Mouse (Mus musculus) ZHBTc4 (cell line): ENCODE measurements around the gene Mcts2.
A peak's percentile ranks its signal among the peaks of the same experiment; 100 is the strongest.
"Not testable (repeated sequence)": the region's sequence is repeated elsewhere in the genome, so short reads cannot be mapped to it uniquely, and the experiment has no call there.

Source experiments
- DNase-seq: peaks from one replicate; pipeline ENCODE4 v3.0.0-alpha.2; 2011; ENCODE audit warnings: low read depth, low spot score

The Mcts2 gene

DNA sequence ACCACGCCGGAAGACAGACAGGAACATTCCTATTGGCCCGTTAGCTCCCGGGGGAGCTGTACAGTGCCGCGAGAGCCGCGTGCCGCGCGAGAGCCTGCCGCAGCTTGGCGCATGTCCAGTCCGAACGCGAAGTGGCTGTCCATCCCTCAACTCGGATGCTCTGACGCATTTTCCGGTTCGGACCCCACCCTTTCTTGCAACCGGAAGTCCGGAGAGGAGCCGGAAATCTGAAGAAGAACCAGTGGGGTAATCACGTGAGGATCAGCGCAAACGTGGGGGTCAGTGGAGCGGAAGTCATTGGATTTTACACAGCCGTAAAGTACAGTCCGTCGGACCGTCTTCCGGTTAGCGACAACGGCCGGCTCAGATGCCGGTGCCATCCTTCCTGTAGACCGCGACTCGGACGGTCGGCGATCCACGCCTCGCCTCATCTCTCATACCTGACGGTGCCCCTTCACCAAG is at the start of gene Mcts2:
Gene Mcts2, plus strand, starts transcription at position 230 of the 462 bp plus-strand sequence.
- peak; percentile 99 for DNase-seq

DNA sequence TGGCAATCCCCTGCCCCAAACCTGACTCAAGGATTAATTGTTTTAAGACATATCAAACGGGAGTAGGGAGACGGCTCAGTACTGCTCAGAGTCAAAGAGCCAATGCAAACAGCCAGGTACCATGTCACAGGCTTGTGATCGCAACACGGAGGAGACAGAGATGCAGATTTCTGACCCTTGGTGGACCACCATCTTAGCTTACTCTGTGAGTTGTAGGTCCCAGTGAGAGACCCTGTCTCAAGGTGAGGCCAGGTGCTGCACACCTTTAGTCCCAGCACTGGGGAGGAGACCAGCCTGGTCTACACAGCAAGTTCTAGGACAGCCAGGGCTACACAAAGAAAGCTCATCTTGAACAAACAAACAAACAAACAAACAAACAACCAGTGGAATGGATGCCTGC is 49.5 kb upstream of the Mcts2 start:
- DNase-seq = no peak

DNA sequence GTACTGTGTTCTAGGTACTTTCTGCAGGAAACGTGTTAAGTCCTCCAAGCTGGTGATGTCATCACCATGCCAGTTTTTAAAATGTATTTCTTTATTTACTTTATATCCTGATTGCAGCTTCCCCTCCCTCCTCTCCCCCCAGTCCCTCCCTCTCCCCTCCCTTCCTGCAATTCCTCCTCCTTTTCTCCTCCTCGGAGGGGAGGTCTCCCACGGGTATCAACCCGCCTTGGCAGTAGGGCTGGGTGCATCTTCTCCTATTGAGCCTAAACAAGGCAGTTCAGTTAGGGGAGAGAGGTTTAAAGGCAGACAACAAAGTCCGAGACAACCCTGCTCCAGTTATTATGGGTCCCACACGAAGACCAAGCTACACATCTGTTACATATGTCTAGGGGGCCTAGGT is 48.0 kb upstream of the Mcts2 start:
- no peak for DNase-seq

DNA sequence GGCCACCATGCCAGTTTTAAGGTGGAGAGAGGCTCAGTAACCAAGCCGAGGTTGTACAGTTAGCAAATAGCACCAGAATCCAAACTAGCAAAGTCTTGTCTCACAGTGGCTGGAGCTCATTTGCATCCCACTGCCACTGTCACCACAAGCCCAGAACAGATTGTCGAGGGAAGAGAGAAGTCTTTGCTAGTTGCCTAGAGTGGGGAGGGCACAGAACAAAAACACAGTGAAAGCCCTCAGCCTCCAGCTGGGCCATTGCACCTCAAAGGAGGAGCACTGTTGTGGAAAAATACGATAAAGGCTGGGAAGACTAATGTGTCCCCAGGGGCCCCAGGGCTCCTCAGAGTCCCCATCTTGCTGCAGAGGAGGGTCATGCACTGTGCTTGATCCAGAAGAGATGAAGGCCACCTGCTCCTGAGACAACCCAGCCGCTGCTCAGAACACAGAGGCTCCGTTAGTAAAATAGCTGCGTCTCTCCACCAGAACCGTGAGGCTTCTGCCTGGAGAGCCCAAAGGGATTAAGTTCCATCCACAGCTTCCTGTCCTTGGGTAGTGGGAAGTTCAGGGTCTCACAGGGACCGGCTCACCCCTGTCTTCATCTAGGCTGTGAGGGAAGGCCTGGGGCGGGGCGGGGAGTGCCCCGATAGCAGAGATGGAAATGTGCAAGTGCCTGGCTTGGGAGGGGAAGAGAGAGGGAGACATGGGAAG is 47.3 kb upstream of the Mcts2 start:
- DNase-seq = no peak

- DNase-seq = no peak
These were observed 33.8 kb upstream of the Mcts2 start for GRCm38 (mm10) chr2:152652901-152653620.

GRCm38 (mm10) chr2:152653874-152654715 is 32.7 kb upstream of the Mcts2 start:
- DNase-seq = no peak

GRCm38 (mm10) chr2:152657398-152657797 is 29.4 kb upstream of the Mcts2 start:
- DNase-seq = peak; percentile 76

- DNase-seq = no peak
These were observed 25.7 kb upstream of the Mcts2 start for GRCm38 (mm10) chr2:152661163-152661562.

GRCm38 (mm10) chr2:152666191-152666590 is 20.6 kb upstream of the Mcts2 start:
- not testable (repeated sequence) for DNase-seq

DNA sequence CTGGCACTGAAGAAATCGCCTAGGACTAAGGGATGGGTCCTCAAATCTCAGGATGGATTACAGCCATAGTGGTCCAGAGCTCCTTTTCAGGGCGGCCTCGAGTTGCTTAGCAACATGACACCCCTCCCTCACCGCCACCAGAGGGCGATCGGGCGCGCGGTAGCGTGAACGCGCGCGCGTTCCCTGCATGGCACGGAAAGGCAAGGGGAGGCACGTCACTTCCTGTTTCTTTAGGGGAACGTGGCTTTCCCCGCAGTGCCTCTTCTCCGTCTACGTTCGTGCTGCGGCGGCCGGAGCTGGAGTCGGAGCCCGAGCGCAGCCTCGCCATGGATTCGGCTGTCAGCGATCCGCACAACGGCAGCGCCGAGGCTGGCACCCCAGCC is 17.6 kb upstream of the Mcts2 start, which contains the start of gene H13:
Gene H13, plus strand, starts transcription at position 206 of the 383 bp plus-strand sequence.
- peak; percentile 98 for DNase-seq

DNA sequence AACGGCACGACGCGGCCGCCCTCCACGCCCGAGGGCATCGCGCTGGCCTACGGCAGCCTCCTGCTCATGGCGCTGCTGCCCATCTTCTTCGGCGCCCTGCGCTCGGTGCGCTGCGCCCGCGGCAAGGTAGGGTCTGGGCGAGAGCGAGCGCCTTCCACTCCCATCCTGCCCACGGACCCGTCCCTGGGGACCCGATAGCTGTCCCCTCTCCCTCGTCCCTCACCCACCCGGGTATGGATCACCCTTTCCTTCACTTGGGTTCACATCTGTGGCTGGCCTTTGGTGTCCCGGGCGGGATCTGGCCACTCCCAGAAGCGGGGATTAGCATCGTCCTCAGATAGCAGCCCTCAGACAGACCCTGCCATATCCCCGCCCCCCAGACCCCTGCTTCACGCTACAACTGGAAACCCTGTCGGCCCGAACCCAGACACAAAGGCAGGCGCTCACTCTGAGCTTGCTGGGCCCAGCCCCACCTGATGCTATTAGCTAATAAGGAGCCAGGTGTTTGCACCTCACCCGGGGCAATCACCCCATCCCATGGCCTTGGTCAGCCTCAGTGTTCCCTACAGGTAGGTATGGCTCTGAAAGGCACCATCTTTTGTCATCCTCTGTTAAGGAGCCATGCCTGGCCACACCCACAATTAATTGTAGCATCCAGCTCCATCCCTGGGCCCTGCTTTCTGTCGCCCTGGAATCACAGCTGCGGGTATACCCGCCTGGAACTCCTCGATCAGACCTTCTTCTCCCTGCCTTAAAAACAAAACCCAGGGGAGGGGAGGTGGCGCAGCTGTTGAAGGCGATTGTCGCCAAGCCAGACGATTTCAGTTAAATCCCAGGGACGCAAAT is 17.0 kb upstream of the Mcts2 start:
- peak; percentile 67 for DNase-seq

DNA sequence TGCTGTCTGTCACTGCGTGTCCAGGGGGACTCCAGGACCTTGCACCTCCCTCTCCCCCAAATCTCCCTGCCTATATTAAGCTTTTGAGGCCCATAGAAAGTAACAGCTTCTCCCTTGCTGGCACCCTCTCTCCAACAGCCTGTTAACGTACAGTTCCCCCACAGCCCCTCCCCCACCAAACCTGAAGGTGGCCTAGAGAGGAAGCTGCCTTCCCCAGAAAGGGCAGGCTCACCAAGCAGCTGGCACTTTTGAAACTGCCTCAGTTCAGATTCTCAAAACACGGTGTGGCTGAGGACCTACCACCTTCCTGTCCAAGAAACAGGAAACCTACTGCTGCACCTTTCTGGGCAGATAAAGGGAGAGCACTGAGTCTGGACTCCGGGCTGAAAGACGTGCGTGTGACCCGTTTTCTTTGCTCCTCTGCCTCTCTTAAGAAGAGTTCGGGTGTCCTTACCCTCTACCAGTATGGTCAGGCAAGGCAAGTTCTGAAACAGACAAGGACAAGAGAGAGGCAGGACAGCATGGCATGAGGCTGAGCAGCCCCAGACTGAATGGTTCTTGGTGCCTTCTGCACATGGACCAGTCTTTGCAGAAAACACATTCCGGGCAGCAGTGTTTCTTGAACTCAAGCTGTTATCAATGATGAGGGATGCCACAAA is 15.7 kb upstream of the Mcts2 start:
- no peak for DNase-seq

DNA sequence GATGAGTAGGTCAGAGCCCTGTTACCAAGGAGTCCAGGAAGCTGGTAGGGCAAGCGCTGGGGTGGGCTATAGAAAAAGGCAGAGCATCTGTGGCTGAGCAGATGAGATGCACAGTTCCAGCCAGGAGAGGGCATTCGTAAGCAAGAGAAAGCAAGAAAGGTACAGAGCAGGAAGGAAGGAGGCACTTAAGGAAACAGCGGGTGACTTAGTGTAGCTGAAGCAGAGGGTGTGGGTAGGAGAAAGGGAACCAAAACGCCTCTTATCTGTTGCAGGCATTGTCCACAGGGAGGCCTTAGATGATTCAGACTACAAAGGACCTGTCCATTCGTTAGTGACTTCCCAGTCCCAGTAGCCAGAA is 15.2 kb upstream of the Mcts2 start:
- peak; percentile 91 for DNase-seq

DNA sequence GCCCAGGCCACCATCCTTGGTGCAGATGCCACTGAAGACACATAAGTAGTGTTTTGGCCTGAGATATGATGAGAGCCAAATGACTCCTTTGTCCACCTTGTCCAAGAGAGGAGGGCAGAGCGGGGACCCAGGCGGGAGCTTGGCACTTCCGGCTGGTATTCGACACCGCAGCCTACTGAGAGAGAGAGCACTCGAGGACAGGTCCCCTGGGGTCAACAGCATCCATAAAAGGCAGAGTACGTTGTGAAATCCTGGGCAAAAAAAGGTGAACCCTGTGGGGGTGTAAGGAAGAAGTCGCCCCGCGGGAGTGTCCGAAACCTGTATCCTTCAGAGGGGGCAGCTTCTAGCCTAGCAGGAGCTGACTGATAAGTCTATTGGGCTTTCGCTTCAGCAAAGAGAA is 14.7 kb upstream of the Mcts2 start:
- DNase-seq = no peak

- DNase-seq = no peak
These were observed 12.7 kb upstream of the Mcts2 start for GRCm38 (mm10) chr2:152674148-152674547.

DNA sequence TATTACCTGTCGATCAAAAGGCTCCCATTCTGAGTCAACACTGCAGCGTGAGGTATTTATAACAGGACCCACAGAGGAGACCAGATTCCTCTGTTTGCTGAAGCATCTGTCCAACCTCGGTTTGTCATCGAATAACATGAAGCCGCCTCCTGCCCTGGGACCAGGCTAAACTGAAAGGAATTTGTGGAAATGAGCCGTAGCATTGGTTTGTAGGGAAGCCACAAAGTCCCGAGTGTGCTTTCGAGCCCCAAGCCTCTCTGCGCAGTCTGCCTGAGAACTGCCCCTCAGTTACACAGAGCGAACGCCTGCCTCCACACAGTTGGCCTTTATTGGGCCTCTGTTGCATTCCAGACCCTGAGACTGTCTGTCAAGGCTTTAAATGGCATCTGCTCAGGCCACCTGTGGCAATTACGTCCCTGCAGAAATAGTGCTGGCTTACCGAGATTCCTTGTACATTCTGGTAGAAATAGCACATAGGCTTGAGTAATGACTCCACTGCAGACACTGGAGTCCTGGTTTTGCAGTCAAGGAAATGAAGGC is 11.5 kb upstream of the Mcts2 start:
- DNase-seq = no peak

DNA sequence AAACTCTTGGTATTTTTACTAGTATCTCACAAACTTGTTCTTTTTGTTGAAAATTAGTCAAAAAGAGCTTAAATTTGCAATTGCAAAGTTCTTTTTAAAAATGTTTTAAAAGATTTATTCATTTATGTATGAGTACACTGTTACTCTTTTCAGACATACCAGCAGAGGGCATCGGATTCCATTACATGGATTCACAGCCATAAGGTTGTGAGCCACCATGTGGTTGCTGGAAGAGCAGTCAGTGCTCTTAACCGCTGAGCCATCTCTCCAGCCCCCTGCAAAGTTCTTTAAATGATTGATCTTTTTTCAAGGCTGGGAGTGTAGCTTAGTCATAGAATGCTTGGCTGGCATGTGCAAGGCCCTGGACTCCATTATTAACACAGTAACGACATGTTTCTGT is 8.5 kb upstream of the Mcts2 start:
- DNase-seq = peak; percentile 53

- no peak for DNase-seq
These were observed 7.9 kb upstream of the Mcts2 start for GRCm38 (mm10) chr2:152678925-152679324.

GRCm38 (mm10) chr2:152679701-152680355 is 7.0 kb upstream of the Mcts2 start:
- DNase-seq = no peak

GRCm38 (mm10) chr2:152683086-152683485 is 3.7 kb upstream of the Mcts2 start:
- DNase-seq = no peak
